Mouse (Mus musculus) megakaryocyte, embryonic 14.5 days (primary cell): ENCODE measurements at regions not wholly inside any gene's neighbourhood (a gene's known extent, or its start where the extent isn't known, plus 50 kb on each side); places are given as distances from the start of the nearest gene placed in this dataset.

ENCODE experiments used
- FLI1 ChIP-seq: IDR thresholded peaks from 2 replicates; pipeline ENCODE4 v1.6.1; 2012; ENCODE audit warnings: low read length, inconsistent platforms, mixed read lengths
- GATA1 ChIP-seq: IDR thresholded peaks from 3 replicates; pipeline ENCODE4 v1.6.1; 2012; ENCODE audit warnings: mixed read lengths, low read length, inconsistent platforms, borderline replicate concordance

DNA sequence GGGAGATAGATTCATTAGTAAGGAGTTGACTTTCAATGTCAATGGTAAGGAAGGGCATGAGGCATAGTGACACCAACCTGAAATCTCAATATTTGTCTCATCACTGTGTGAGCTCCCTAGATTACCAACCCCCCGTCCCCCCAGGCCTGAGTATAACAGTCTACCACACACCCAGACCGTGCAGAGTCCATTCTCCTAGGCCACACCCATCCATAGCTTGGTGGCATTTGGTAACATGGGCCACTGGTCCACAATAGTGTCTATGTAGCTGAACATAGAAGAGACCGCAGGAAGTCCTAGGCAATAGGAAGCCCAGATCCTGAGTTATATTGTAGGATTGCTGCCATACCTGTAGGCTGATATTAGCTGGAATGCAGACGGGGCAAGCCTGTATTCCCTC lies 84.7 kb upstream of the Nck2 start:
- no peak for TF ChIP-seq GATA1
- TF ChIP-seq FLI1: no peak
